Mouse (Mus musculus) embryonic facial prominence, embryonic 11.5 days (tissue): ENCODE results near the gene 5730522E02Rik. TPM values are rescaled to one million over a fixed set of nuclear protein-coding genes. Genes with fewer than 3 reads are reported as not detected.

Experiments
- ATAC-seq: fragments of 200-750 bp; cut with Nextera tagmentation; replicated peaks from 2 replicates; pipeline ENCODE4 v1.8.0; 2017; ENCODE audit warnings: low read depth; ENCODE audit not compliant: insufficient number of reproducible peaks, low FRiP score, low TSS enrichment
- DNase-seq: peaks from one replicate; pipeline ENCODE4 v3.0.0-alpha.2; 2015; ENCODE audit warnings: low spot score
- H3K27ac ChIP-seq: fragments of 300-500 bp; sonication (generic); replicated peaks from 2 replicates; pipeline ENCODE4 v1.5.1; 2014; ENCODE audit warnings: mild to moderate bottlenecking, low read depth, low read length, control low read depth
- H3K27me3 ChIP-seq: fragments of 300-500 bp; sonication (generic); 2 replicates; pipeline ENCODE4 v1.6.1; 2014; ENCODE audit warnings: mild to moderate bottlenecking, low read length, moderate library complexity, mixed read lengths; ENCODE audit not compliant: control insufficient read depth, insufficient read depth
- H3K36me3 ChIP-seq: fragments of 300-500 bp; sonication (generic); replicated peaks from 2 replicates; pipeline ENCODE4 v1.6.1; 2014; ENCODE audit warnings: low read depth, mild to moderate bottlenecking, low read length, moderate library complexity, mixed read lengths; ENCODE audit not compliant: control insufficient read depth, insufficient read depth
- H3K4me1 ChIP-seq: fragments of 300-500 bp; sonication (generic); 2 replicates; pipeline ENCODE4 v1.6.1; 2014; ENCODE audit warnings: low read length, mixed read lengths; ENCODE audit not compliant: control insufficient read depth, insufficient read depth
- H3K4me2 ChIP-seq: fragments of 300-500 bp; sonication (generic); 2 replicates; pipeline ENCODE4 v1.6.1; 2014; ENCODE audit warnings: low read depth, mild to moderate bottlenecking, control low read depth, low read length, moderate library complexity
- H3K4me3 ChIP-seq: fragments of 300-500 bp; sonication (generic); 2 replicates; pipeline ENCODE4 v1.5.1; 2014; ENCODE audit warnings: low read depth, low read length, control low read depth
- H3K9ac ChIP-seq: fragments of 300-500 bp; sonication (generic); replicated peaks from 2 replicates; pipeline ENCODE4 v1.6.1; 2014; ENCODE audit warnings: mild to moderate bottlenecking, control low read depth, low read length
- H3K9me3 ChIP-seq: fragments of 300-500 bp; sonication (generic); replicated peaks from 2 replicates; pipeline ENCODE4 v1.6.1; 2016; ENCODE audit warnings: mild to moderate bottlenecking, low read length, inconsistent platforms, mixed read lengths; ENCODE audit not compliant: control insufficient read depth
- WGBS: fragments of 180-500 bp; shearing (Covaris S2); extraction: QIAGEN DNeasy Blood & Tissue Kit; methylation state at CpG from one replicate; pipeline ENCODE4 v1.1.7; 2014; 5-methylcytosine and 5-hydroxymethylcytosine counted together
- polyA plus RNA-seq: library from polyadenylated mRNA; unstranded; fragments of >200 nt; fragmentation: Nextera tagmentation; extraction: Ambion mirVana; gene quantifications from 2 replicates; pipeline ENCODE4 v1.2.1, GENCODE M21; 2014

Gene 5730522E02Rik
- polyA plus RNA-seq, 1 experiment from 2014 or later: 8.7 TPM

- H3K9ac ChIP-seq: no peak overlapping the region
- no peak overlapping the region for H3K27ac ChIP-seq
- WGBS: 65% methylated on average over 5 of the region's 5 CpGs
- H3K27me3 ChIP-seq: no peaks in the 10 kb centered on the region
- H3K4me3 ChIP-seq: no peak overlapping the region
- H3K9me3 ChIP-seq: no peaks in the 10 kb centered on the region
- DNase-seq: no peak
- H3K4me2 ChIP-seq: no peak overlapping the region
- ATAC-seq: no peak
- H3K36me3 ChIP-seq: no peaks in the 10 kb centered on the region
- no peaks in the 10 kb centered on the region for H3K4me1 ChIP-seq
Observed at GRCm38 (mm10) chr11:26161354-26161753, 49.2 kb downstream of the 5730522E02Rik start.

DNA sequence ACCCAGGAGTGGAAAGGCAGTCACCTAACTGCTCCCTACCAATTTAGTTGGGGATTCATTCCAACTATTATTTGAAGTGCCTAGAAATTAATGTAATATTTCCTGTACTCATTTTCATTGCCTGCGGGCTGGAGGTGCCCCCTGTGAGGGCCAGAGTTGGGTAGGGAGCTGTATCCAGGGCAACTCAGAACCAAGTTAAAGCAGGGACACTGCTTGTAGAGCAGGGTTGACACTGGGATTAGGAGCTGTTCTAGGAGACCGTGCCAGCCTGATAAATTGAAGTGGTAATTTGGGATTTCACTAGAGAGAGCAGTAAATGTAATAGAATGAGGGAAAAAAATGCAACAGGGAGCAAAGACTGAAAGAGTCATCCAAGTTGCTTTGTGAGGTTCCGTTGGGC, 51.5 kb downstream of the 5730522E02Rik start:
- Histone ChIP-seq H3K27me3 (no peaks in the 10 kb centered on the region), H3K4me3 (no peak overlapping the region), H3K27ac (no peak overlapping the region), H3K4me2 (no peak overlapping the region), H3K9me3 (no peaks in the 10 kb centered on the region), H3K36me3 (no peaks in the 10 kb centered on the region), H3K9ac (no peak overlapping the region), H3K4me1 (no peaks in the 10 kb centered on the region)
- WGBS: 72% methylated on average over 3 of the region's 3 CpGs
- DNase-seq: no peak
- no peak for ATAC-seq

- H3K4me3 ChIP-seq: no peak overlapping the region
- no peaks in the 10 kb centered on the region for H3K36me3 ChIP-seq
- no peaks in the 10 kb centered on the region for H3K27me3 ChIP-seq
- no peak overlapping the region for H3K27ac ChIP-seq
- H3K4me2 ChIP-seq: no peak overlapping the region
- no peaks in the 10 kb centered on the region for H3K9me3 ChIP-seq
- DNase-seq: no peak
- 88% methylated on average over 3 of the region's 3 CpGs for WGBS
- no peak for ATAC-seq
- H3K9ac ChIP-seq: no peak overlapping the region
- H3K4me1 ChIP-seq: no peaks in the 10 kb centered on the region
Observed at GRCm38 (mm10) chr11:26140024-26140423, 70.5 kb downstream of the 5730522E02Rik start.

DNA sequence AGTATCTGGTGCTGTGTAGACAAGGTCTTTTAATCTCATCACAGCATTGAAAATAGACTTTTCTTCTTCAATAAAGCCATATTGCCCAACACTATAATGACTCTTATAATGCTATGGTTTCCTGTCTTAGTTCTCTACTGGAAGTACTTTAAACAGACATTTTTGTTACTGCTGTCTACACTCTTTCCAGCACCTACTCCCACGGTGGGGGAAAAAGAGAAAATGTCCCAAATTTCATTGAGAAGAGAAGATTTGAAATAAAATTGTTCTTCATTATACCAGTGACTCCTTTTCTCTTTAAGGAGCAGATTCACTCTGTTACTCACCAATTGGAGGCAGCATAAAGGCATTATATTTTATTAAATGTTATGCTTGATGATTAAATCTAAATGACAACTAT, 72.5 kb downstream of the 5730522E02Rik start:
- no peak overlapping the region for H3K4me2 ChIP-seq
- no peaks in the 10 kb centered on the region for H3K36me3 ChIP-seq
- H3K27ac ChIP-seq: no peak overlapping the region
- WGBS: 96% methylated on average over 1 of the region's 1 CpGs
- H3K27me3 ChIP-seq: no peaks in the 10 kb centered on the region
- no peak overlapping the region for H3K9ac ChIP-seq
- no peak for ATAC-seq
- no peak overlapping the region for H3K4me3 ChIP-seq
- H3K9me3 ChIP-seq: no peaks in the 10 kb centered on the region
- no peak for DNase-seq
- H3K4me1 ChIP-seq: no peaks in the 10 kb centered on the region

DNA sequence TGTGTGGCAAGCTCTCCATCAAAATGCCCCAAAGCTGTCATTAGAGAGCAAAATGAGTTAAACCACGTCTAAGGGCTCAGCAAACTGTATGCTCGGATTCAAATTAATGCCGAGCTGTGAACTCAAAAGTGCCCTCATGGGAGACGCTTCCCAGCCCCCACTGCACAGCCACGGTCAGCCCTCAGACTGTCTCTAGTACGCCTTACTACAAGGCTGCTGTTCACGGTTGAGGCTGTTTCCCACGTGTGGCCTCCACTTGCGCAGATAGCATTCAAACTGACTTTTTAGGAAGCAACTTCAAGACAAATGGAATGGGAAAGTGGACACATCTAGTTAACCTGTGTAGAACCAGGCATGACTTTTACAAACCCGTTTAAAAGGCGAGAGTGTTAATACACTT, 79.7 kb downstream of the 5730522E02Rik start:
- no peak overlapping the region for H3K4me3 ChIP-seq
- no peaks in the 10 kb centered on the region for H3K36me3 ChIP-seq
- 20% methylated on average over 11 of the region's 11 CpGs for WGBS
- H3K27ac ChIP-seq: no peak overlapping the region
- H3K27me3 ChIP-seq: no peaks in the 10 kb centered on the region
- DNase-seq (peak; percentile 30), ATAC-seq (no peak; the same call in 1 of the 2 replicates)
- H3K4me2 ChIP-seq: no peak overlapping the region
- H3K4me1 ChIP-seq: no peaks in the 10 kb centered on the region
- no peaks in the 10 kb centered on the region for H3K9me3 ChIP-seq
- no peak overlapping the region for H3K9ac ChIP-seq

DNA sequence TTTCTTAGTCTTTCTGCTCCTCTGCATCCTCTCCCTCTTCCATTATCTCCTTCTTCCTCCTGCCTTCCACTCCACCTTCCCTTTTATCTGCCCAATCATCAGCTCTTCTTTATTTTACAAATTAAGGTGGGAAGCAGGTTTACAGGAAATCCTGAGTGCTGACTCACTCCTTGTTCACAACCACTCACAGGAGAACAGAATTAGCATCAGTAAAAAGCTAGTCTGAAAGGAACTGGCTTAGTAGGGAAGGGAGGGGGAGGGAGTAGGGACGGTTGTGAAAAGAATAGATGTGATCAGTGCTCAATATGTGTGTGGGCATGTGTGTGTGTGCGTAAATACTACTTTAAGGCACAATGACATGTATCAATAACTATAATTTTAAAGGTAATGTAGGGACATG, 81.5 kb downstream of the 5730522E02Rik start:
- Histone ChIP-seq H3K4me2 (no peak overlapping the region), H3K4me3 (no peak overlapping the region), H3K9ac (no peak overlapping the region), H3K4me1 (no peaks in the 10 kb centered on the region), H3K9me3 (no peaks in the 10 kb centered on the region), H3K36me3 (no peaks in the 10 kb centered on the region), H3K27ac (no peak overlapping the region), H3K27me3 (no peaks in the 10 kb centered on the region)
- no peak for DNase-seq
- no peak for ATAC-seq
- WGBS: 64% methylated on average over 2 of the region's 2 CpGs

DNA sequence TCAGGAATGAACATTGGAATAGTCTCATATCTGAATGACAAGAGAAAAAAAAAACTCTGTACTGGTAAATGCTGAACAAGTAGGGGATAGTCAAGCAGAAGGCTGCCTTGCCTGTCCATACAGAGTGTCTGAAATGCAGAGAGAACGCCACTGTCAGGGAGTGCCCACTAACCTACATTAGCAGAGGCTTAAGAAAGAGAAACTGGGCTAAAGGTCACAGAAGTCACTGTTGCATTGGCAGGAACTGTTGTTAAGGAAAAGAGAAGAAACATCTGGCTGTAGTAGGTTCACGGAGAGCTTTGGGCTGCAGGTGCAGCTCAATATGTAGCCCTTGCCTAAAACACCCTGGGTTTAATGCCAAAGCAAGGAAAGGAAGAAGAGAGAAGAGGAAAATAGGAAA, 82.2 kb downstream of the 5730522E02Rik start:
- H3K27ac ChIP-seq: no peak overlapping the region
- no peaks in the 10 kb centered on the region for H3K36me3 ChIP-seq
- H3K4me1 ChIP-seq: no peaks in the 10 kb centered on the region
- no peaks in the 10 kb centered on the region for H3K27me3 ChIP-seq
- ATAC-seq (no peak), DNase-seq (no peak)
- H3K4me2 ChIP-seq: no peak overlapping the region
- no peak overlapping the region for H3K4me3 ChIP-seq
- H3K9ac ChIP-seq: no peak overlapping the region
- 51% methylated on average over 2 of the region's 2 CpGs for WGBS
- no peaks in the 10 kb centered on the region for H3K9me3 ChIP-seq

DNA sequence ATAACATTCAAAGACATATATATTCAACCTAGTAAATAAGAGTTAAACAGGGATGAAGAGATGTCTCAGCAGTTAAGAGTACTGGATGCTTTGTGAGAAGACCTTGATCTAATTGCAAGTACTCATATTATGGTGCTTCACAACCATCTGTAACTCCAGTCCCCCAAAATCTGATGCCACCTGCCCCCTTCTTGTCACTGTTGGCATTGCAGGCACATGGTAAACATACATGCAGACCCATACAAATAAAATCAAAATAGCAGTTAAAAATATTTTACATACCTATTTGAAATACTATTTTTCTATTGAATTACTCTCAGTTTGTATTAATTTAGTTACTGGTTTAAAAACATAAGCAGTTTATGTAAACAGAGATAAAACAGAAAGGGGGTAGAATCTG, 84.6 kb downstream of the 5730522E02Rik start:
- no peak for DNase-seq
- Histone ChIP-seq H3K4me3 (no peak overlapping the region), H3K4me1 (no peaks in the 10 kb centered on the region), H3K27me3 (no peaks in the 10 kb centered on the region), H3K9me3 (no peaks in the 10 kb centered on the region), H3K4me2 (no peak overlapping the region), H3K9ac (no peak overlapping the region), H3K27ac (no peak overlapping the region), H3K36me3 (no peaks in the 10 kb centered on the region)
- no peak for ATAC-seq
